Mouse (Mus musculus) heart, adult 2 months (tissue): ENCODE results near the gene Ccdc163.

Source experiments
- CTCF ChIP-seq: fragments of 200-600 bp; IDR thresholded peaks from 2 replicates; pipeline ENCODE4 v1.8.1; 2022; ENCODE audit warnings: antibody characterized with exemption, mild to moderate bottlenecking, moderate library complexity
- EP300 ChIP-seq: fragments of 200-500 bp; IDR thresholded peaks from 2 replicates; pipeline ENCODE4 v1.6.1; 2011; ENCODE audit warnings: low read depth, low read length, control low read depth; ENCODE audit not compliant: insufficient read depth

DNA sequence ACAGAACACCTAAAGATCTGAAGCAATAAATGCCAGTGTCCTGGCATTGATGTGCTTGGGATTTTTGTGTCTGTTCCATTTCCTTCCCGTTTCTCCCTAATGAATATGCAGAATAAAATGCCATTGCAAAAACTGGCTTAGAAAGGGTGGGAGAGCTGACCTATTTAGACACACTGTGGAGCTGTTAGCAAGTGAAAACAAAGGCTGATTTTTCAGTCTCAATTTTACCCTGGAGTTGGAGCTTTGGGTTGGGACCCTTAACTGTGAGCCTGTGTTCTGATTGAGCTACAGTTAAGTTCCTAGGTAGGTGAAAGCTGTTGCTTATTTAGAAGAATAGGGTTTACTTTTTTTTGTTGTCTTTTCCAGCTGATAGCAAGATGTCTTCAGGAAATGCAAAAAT, 21.3 kb upstream of the Ccdc163 start:
- TF ChIP-seq CTCF (no peak), EP300 (no peak)
